Mouse (Mus musculus): Measurements from ENCODE around the gene Syp.

- TF ChIP-seq CTCF (IDR thresholded peaks at IDR 0.05; ENCODE audit: insufficient read depth, low read depth, low read length) (no peak), POLR2A (IDR thresholded peaks at IDR 0.05; ENCODE audit: insufficient read depth, low read depth, low read length) (no peak)
Observed at GRCm38 (mm10) chrX:7680057-7680412, 41.8 kb downstream of the Syp start.
